In genomic region chr19:37375755-37376615, GRCm38 (mm10) we compare ENCODE assay signal across 8 mouse cellular contexts. TPM values are rescaled to one million over a fixed set of nuclear protein-coding genes. Genes with fewer than 3 reads are reported as not detected.
DNase-seq lines count a peak whose midpoint lies in the region; ATAC-seq and TF ChIP-seq lines count a peak whose summit lies in the region.

Kif11 (plus strand) TSS chr19:37376403.

- DNase-seq in gastrocnemius, adult 8-10 months (ENCODE audit: low spot score in 2 of 2): peak; percentile 89 to 98
- DNase-seq in hindlimb bud, embryonic 11.5 days (ENCODE audit: extremely low spot score, low read depth, low spot score): peak; percentile 93
- peak; percentile 88 to 99 for DNase-seq in left cerebral cortex, adult 8-10 months (ENCODE audit: low spot score in 2 of 2)
- DNase-seq in right cerebral cortex, postnatal 10 days (ENCODE audit: low spot score in 2 of 2): peak; percentile 98 to 99
- peak; percentile 90 for DNase-seq in urinary bladder, postnatal 25 days (ENCODE audit: low spot score)

- peak within 1 kb of the TSS; percentile 78 for H3K4me3 ChIP-seq in cortical plate, adult 2 months (ENCODE audit: insufficient read depth, low read length)
- H3K4me3 ChIP-seq in megakaryocyte, embryonic 14.5 days (replicated peaks): peak within 1 kb of the TSS; percentile 96

- peak; percentile 92 for ATAC-seq in activated CD4-positive, CD25-positive, alpha-beta regulatory T cell, adult 4 months

- H3K4me1 ChIP-seq in cortical plate, adult 2 months (ENCODE audit: control insufficient read depth, insufficient read depth, low read length): no peaks in the 10 kb centered on the region; the same call in 1 of the 2 replicates
- peaks cover 52% of the 10 kb centered on the region for H3K4me1 ChIP-seq in megakaryocyte, embryonic 14.5 days

- peak; percentile 92 for TF ChIP-seq POLR2A in cortical plate, adult 2 months (IDR thresholded peaks at IDR 0.05; ENCODE audit: extremely low read depth, insufficient read depth, low read length)

- H3K27me3 ChIP-seq in megakaryocyte, embryonic 14.5 days (replicated peaks): no peaks in the 10 kb centered on the region

- TF ChIP-seq CTCF in cortical plate, adult 2 months (IDR thresholded peaks at IDR 0.05; ENCODE audit: extremely low read depth, insufficient read depth, low read length): no peak

- H3K9me3 ChIP-seq in megakaryocyte, embryonic 14.5 days: no peaks in the 10 kb centered on the region

- peak within 1 kb of the TSS; percentile 69 for H3K27ac ChIP-seq in cortical plate, adult 2 months (ENCODE audit: insufficient read depth, low read length)

- no peaks in the 10 kb centered on the region for H3K36me3 ChIP-seq in megakaryocyte, embryonic 14.5 days (replicated peaks; ENCODE audit: low read length)

RNA-seq across cellular contexts. Expression of gene Kif11, which starts in this region (rescaled TPM):
- 10 to 100 TPM; 16.6 to 21.3 TPM for polyA plus RNA-seq in activated CD4-positive, CD25-positive, alpha-beta regulatory T cell, adult 4 months (2017; shearing (Covaris generic))
- 0.85 and 1.2 TPM in 2 replicates for polyA plus RNA-seq in cortical plate, adult 2 months (2012; rRNA removed)
- total RNA-seq in gastrocnemius, adult 8-10 months (2022): under 1 TPM; 0.12 to 0.22 (median 0.15) TPM
- total RNA-seq in left cerebral cortex, adult 8-10 months (2022): under 1 TPM; 0.53 to 0.89 (median 0.58) TPM
- polyA plus RNA-seq in megakaryocyte, embryonic 14.5 days (2012; ENCODE audit: insufficient read depth, low replicate concordance): 1.2 and 1.7 TPM in 2 replicates

Comparison
In these comparisons a context has a peak if more than half of its experiments do, and no peak if none do; other contexts are left out.
1. Peak in every context shown above with its lines: DNase-seq, ATAC-seq, H3K4me3 ChIP-seq and H3K27ac ChIP-seq.
2. Peak in DNase-seq in gastrocnemius, adult 8-10 months; RNA of the gene not detected or under 1 TPM.
3. Peak in DNase-seq in left cerebral cortex, adult 8-10 months; RNA of the gene not detected or under 1 TPM.